Mouse (Mus musculus): ENCODE measurements around the gene Prdm15.

GRCm38 (mm10) chr16:97764626-97765025 is 87.0 kb downstream of the Prdm15 start:
- TF ChIP-seq CTCF (IDR thresholded peaks at IDR 0.05; ENCODE audit: extremely low read depth, insufficient read depth, low read length): no peak
- no peak for TF ChIP-seq POLR2A (IDR thresholded peaks at IDR 0.05; ENCODE audit: extremely low read depth, insufficient read depth, low read length)

All from cortical plate, adult 2 months (tissue).